Comparison of ENCODE assay signal across 26 mouse cellular contexts in genomic region chr5:22538996-22539600, GRCm38 (mm10). TPM values are rescaled to one million over a fixed set of nuclear protein-coding genes. Genes with fewer than 3 reads are reported as not detected.
A peak's percentile ranks its signal among the peaks of the same experiment; 100 is the strongest.
DNase-seq lines count a peak whose midpoint lies in the region; ATAC-seq lines count a peak whose summit lies in the region.
"Had no signal": no experiment of that assay in that cellular context is flagged by ENCODE, and none has a peak within 500 bp of the region (broad histone marks: within the 10 kb centered on the region; RNA-seq: fewer than 3 reads in every experiment).

No protein-coding gene starts in this region.

- H3K9me3 ChIP-seq in kidney, embryonic 14.5 days (ENCODE audit: control insufficient read depth, low read length): no peaks in the 10 kb centered on the region
- H3K9me3 ChIP-seq: forebrain, embryonic 13.5 days; heart, embryonic 10.5 days; heart, embryonic 15.5 days; hindbrain, embryonic 12.5 days; midbrain, embryonic 13.5 days; neural tube, embryonic 13.5 days had no signal

- peaks cover 39% of the 10 kb centered on the region for H3K36me3 ChIP-seq in kidney, embryonic 14.5 days (ENCODE audit: control insufficient read depth, insufficient read depth, low read length)

- no peaks in the 10 kb centered on the region for H3K4me1 ChIP-seq in kidney, embryonic 14.5 days (ENCODE audit: control insufficient read depth, insufficient read depth, low read length)
- H3K4me1 ChIP-seq: forebrain, embryonic 13.5 days; heart, embryonic 10.5 days; heart, embryonic 15.5 days; hindbrain, embryonic 12.5 days; midbrain, embryonic 13.5 days; neural tube, embryonic 13.5 days had no signal

- H3K27me3 ChIP-seq in kidney, embryonic 14.5 days (ENCODE audit: control insufficient read depth, insufficient read depth, low read length): no peaks in the 10 kb centered on the region
- H3K27me3 ChIP-seq: forebrain, embryonic 13.5 days; heart, embryonic 15.5 days; hindbrain, embryonic 12.5 days; midbrain, embryonic 13.5 days; neural tube, embryonic 13.5 days had no signal

- ATAC-seq in kidney, embryonic 14.5 days (ENCODE audit: low FRiP score, low TSS enrichment): no peak
- ATAC-seq: activated CD4-positive, CD25-positive, alpha-beta regulatory T cell, adult 4 months; forebrain, embryonic 13.5 days; intestine, postnatal 0 days; lung, postnatal 0 days; midbrain, embryonic 13.5 days had no signal

- H3K4me3 ChIP-seq in kidney, embryonic 14.5 days (ENCODE audit: low read length): no peak overlapping the region
- H3K4me3 ChIP-seq: forebrain, embryonic 13.5 days; heart, embryonic 10.5 days; heart, embryonic 15.5 days; hindbrain, embryonic 12.5 days; layer of hippocampus, adult 2 months; midbrain, embryonic 13.5 days; neural tube, embryonic 13.5 days had no signal

- H3K27ac ChIP-seq in kidney, embryonic 14.5 days (ENCODE audit: low read depth, low read length): no peak overlapping the region
- H3K27ac ChIP-seq: forebrain, embryonic 13.5 days; heart, embryonic 10.5 days; heart, embryonic 15.5 days; hindbrain, embryonic 12.5 days; layer of hippocampus, adult 2 months; macrophage; midbrain, embryonic 13.5 days; neural tube, embryonic 13.5 days had no signal

- no peak overlapping the region for H3K9ac ChIP-seq in kidney, embryonic 14.5 days (ENCODE audit: low read depth, low read length)
- H3K9ac ChIP-seq: forebrain, embryonic 13.5 days; heart, embryonic 15.5 days; hindbrain, embryonic 12.5 days; midbrain, embryonic 13.5 days; neural tube, embryonic 13.5 days had no signal

- 84% methylated on average over 7 of the region's 7 CpGs for WGBS in kidney, embryonic 14.5 days

- DNase-seq in kidney, adult 18-20 months: peak; percentile 8
- peak; percentile 94 for DNase-seq in Muller cell, postnatal 12 days (ENCODE audit: inconsistent ontology term)
- peak; percentile 18 to 35 for DNase-seq in kidney, adult 8-10 months
- peak; percentile 33 to 58 for DNase-seq in kidney, postnatal 25 days
- no peak for DNase-seq in lung, postnatal 4 days
- no peak for DNase-seq in layer of hippocampus, postnatal 14 days (ENCODE audit: low spot score in 2 of 2)
- DNase-seq: adrenal gland, adult 8-10 months; cerebellum, adult 8-10 months; cerebellum, postnatal 36 days; gastrocnemius, postnatal 10 days; liver; lung, adult 18-20 months; right cerebral cortex, postnatal 14 days; thymus, postnatal 4 days had no signal

- no peak overlapping the region for H3K4me2 ChIP-seq in kidney, embryonic 14.5 days (replicated peaks; ENCODE audit: low read depth, low read length)
- H3K4me2 ChIP-seq: forebrain, embryonic 13.5 days; heart, embryonic 15.5 days; hindbrain, embryonic 12.5 days; midbrain, embryonic 13.5 days; neural tube, embryonic 13.5 days had no signal

RNA-seq across cellular contexts. Expression of gene Orc5, which starts 11.1 kb away (rescaled TPM):
- polyA plus RNA-seq in kidney, embryonic 14.5 days (2014; fragmentation: Nextera tagmentation; extraction: Ambion mirVana): 43.7 and 51.2 TPM in 2 replicates
- 10 to 100 TPM; 18.1 to 20.0 TPM for total RNA-seq in layer of hippocampus, postnatal 14 days (2021)

Comparison
In these comparisons a context has a peak if more than half of its experiments do, and no peak if none do; other contexts are left out.
1. DNase-seq: peak in kidney, adult 18-20 months (single experiment), Muller cell, postnatal 12 days (single experiment), kidney, adult 8-10 months (2 of 2) and kidney, postnatal 25 days (2 of 2); none in lung, postnatal 4 days (0 of 2) and layer of hippocampus, postnatal 14 days (0 of 2).